ENCODE assay signal across 8 mouse cellular contexts in the genomic region with DNA sequence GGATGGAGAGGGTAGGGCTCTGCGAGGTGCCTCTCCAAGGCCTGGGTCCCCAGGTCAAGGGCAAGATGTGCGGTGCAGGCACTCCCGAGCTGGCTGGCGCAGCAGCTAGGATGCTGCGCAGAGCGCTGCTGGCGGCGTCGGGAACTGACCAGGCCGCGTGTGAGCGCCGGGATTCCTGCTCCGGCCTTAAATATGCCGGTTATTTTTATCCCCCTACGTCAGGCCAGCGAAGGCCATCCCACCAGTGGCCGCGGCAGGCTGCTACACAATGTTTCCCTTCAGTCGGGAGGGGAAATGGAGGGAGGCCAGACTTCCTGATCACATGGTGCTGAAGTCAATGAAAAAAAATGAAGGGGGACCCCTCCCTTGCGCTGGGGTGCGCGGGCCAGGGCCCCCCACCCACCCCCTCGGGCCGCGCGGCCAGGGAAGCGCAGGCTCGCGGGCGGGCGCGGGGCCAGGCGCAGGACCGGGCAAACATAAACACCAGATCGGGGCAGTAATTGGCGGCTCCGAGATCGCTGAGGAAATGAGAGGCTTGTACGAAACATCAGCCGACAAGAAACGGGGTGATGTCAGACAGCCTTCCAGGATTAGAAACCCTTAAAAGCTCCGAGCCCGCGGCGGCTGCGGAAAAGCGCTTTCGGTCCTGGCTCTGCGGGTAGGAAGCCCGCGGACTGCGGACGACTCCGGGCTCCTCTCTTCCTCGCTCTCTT.
A peak's percentile ranks its signal among the peaks of the same experiment; 100 is the strongest.
DNase-seq lines count a peak whose midpoint lies in the region; ATAC-seq lines count a peak whose summit lies in the region.

No protein-coding gene starts in this region.

- H3K4me2 ChIP-seq in embryonic facial prominence, embryonic 12.5 days (replicated peaks): peak overlapping the region; percentile 65
- H3K4me2 ChIP-seq in kidney, embryonic 14.5 days (replicated peaks; ENCODE audit: low read depth, low read length): peak overlapping the region; percentile 84
- peak overlapping the region; percentile 68 for H3K4me2 ChIP-seq in limb, embryonic 13.5 days (replicated peaks)
- peak overlapping the region; percentile 85 for H3K4me2 ChIP-seq in midbrain, embryonic 15.5 days

- peak; percentile 86 for ATAC-seq in embryonic facial prominence, embryonic 12.5 days (ENCODE audit: insufficient number of reproducible peaks, insufficient read depth, low FRiP score, low TSS enrichment)
- peak; percentile 92 for ATAC-seq in kidney, embryonic 14.5 days (ENCODE audit: low FRiP score, low TSS enrichment)
- peak; percentile 90 for ATAC-seq in limb, embryonic 13.5 days (ENCODE audit: low FRiP score, low read depth)
- ATAC-seq in midbrain, embryonic 15.5 days (replicated peaks): peak; percentile 94
- ATAC-seq in erythroblast, adult 5-6 weeks (replicated peaks; ENCODE audit: low FRiP score, poor library complexity, severe bottlenecking): no peak

- peak overlapping the region; percentile 51 for H3K4me3 ChIP-seq in embryonic facial prominence, embryonic 12.5 days
- peak overlapping the region; percentile 57 for H3K4me3 ChIP-seq in kidney, embryonic 14.5 days (ENCODE audit: low read length)
- H3K4me3 ChIP-seq in limb, embryonic 13.5 days: peak overlapping the region; percentile 50
- peak overlapping the region; percentile 69 for H3K4me3 ChIP-seq in midbrain, embryonic 15.5 days

- peaks cover 18% of the 10 kb centered on the region for H3K4me1 ChIP-seq in embryonic facial prominence, embryonic 12.5 days
- peaks cover 6% of the 10 kb centered on the region; the same call in 1 of the 2 replicates for H3K4me1 ChIP-seq in kidney, embryonic 14.5 days (ENCODE audit: control insufficient read depth, insufficient read depth, low read length)
- peaks cover 54% of the 10 kb centered on the region for H3K4me1 ChIP-seq in limb, embryonic 13.5 days
- H3K4me1 ChIP-seq in midbrain, embryonic 15.5 days: peaks cover 18% of the 10 kb centered on the region

- peak overlapping the region; percentile 63 for H3K9ac ChIP-seq in embryonic facial prominence, embryonic 12.5 days
- peak overlapping the region; percentile 68 for H3K9ac ChIP-seq in kidney, embryonic 14.5 days (ENCODE audit: low read depth, low read length)
- H3K9ac ChIP-seq in limb, embryonic 13.5 days: peak overlapping the region; percentile 67
- peak overlapping the region; percentile 75 for H3K9ac ChIP-seq in midbrain, embryonic 15.5 days

- no peaks in the 10 kb centered on the region for H3K9me3 ChIP-seq in embryonic facial prominence, embryonic 12.5 days
- H3K9me3 ChIP-seq in kidney, embryonic 14.5 days (ENCODE audit: control insufficient read depth, low read length): no peaks in the 10 kb centered on the region
- no peaks in the 10 kb centered on the region for H3K9me3 ChIP-seq in limb, embryonic 13.5 days
- H3K9me3 ChIP-seq in midbrain, embryonic 15.5 days: no peaks in the 10 kb centered on the region

- H3K27me3 ChIP-seq in embryonic facial prominence, embryonic 12.5 days: 0 out of 2 replicates have a peak, but pooled peaks cover 6% of the 10 kb centered on the region
- H3K27me3 ChIP-seq in kidney, embryonic 14.5 days (ENCODE audit: control insufficient read depth, insufficient read depth, low read length): 0 out of 2 replicates have a peak, but pooled peaks cover 3% of the 10 kb centered on the region
- peaks cover 24% of the 10 kb centered on the region for H3K27me3 ChIP-seq in limb, embryonic 13.5 days
- 0 out of 2 replicates have a peak, but pooled peaks cover 6% of the 10 kb centered on the region for H3K27me3 ChIP-seq in midbrain, embryonic 15.5 days (replicated peaks)

- peak overlapping the region; percentile 94 for H3K27ac ChIP-seq in embryonic facial prominence, embryonic 12.5 days
- peak overlapping the region; percentile 90 for H3K27ac ChIP-seq in kidney, embryonic 14.5 days (ENCODE audit: low read depth, low read length)
- peak overlapping the region; percentile 95 for H3K27ac ChIP-seq in limb, embryonic 13.5 days
- peak overlapping the region; percentile 90 for H3K27ac ChIP-seq in midbrain, embryonic 15.5 days

- under 1% methylated on average over 55 of the region's 56 CpGs for WGBS in embryonic facial prominence, embryonic 12.5 days
- WGBS in kidney, embryonic 14.5 days: under 1% methylated on average over 50 of the region's 56 CpGs
- under 1% methylated on average over 49 of the region's 56 CpGs for WGBS in limb, embryonic 13.5 days
- under 1% methylated on average over 56 of the region's 56 CpGs for WGBS in midbrain, embryonic 15.5 days

- no peaks in the 10 kb centered on the region for H3K36me3 ChIP-seq in embryonic facial prominence, embryonic 12.5 days
- no peaks in the 10 kb centered on the region for H3K36me3 ChIP-seq in kidney, embryonic 14.5 days (ENCODE audit: control insufficient read depth, insufficient read depth, low read length)
- no peaks in the 10 kb centered on the region for H3K36me3 ChIP-seq in limb, embryonic 13.5 days
- no peaks in the 10 kb centered on the region for H3K36me3 ChIP-seq in midbrain, embryonic 15.5 days (replicated peaks)

- DNase-seq in adrenal gland, postnatal 25 days: peak; percentile 77
- peak; percentile 97 for DNase-seq in heart, adult 8-10 months (ENCODE audit: low spot score)
- DNase-seq in spleen, adult 12 weeks (ENCODE audit: low spot score): peak; percentile 1

Comparison
In these comparisons a context has a peak if more than half of its experiments do, and no peak if none do; other contexts are left out.
1. DNase-seq: peak in every context shown above with its lines; median percentile 97 in heart, adult 8-10 months; 77 in adrenal gland, postnatal 25 days; 1 in spleen, adult 12 weeks.